Mouse (Mus musculus) spleen, adult 12 weeks (tissue): Measurements from ENCODE around the gene Mzf1.
A peak's percentile ranks its signal among the peaks of the same experiment; 100 is the strongest.
"Not testable (repeated sequence)": the region's sequence is repeated elsewhere in the genome, so short reads cannot be mapped to it uniquely, and the experiment has no call there.

Experiments used
- DNase-seq: peaks from one replicate; pipeline ENCODE4 v3.0.0; 2022; ENCODE audit warnings: low spot score

Gene Mzf1

DNA sequence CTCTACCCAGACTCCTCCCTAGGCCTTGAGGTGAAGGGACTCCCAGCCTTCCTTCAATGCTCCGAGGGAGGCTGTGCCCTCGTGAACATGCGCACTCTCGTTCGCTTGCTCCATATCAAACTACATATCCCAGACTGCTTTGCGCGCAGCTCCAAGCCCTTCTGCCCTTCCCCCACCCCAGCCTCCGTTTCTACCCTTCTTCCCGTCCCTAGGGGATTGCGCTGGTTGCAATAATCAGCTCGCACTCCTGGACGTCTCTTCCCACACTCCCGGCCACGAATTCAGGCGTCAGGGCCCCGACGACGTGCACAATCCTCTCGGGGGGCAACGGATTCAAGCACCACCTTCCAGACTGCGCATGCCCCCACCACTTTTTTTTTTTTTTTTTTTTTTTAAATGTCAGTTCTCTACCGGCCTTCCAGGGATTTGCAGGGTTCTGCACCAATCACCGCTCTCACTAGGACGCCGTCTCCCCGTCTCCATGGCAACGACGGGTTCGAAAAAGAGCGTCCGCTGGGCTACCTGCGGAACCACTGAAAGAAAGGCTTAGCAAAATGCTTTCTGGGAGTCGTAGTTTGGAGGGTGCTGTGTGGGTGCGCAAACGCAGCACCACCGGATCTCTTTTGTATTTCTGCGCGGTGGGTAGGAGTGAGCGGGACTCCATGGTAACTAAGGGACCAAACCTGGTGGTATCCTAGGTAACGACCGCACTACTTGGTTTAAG, at the start of gene Mzf1:
Gene Mzf1, minus strand, starts transcription at position 478 of the 724 bp plus-strand sequence.
- peak; percentile 78 for DNase-seq

DNA sequence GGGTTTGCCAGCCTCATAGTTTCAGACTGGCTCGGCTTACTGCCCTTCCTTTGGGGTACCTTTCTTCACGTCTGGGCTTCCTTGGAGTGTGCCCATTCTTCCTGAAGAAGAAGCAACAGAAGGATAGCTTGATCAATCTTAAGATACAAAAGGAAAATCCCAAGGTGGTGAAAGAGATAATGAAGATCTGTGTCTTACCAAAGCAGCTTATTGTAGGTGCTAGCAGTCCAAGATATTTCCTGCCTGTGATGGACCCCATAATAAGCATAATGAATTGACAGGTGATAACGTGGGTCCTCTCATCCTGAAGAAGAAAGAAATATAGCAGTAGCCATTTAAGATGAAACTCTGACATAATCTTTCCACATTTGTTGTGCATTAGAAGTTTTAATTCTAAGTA, 40.5 kb upstream of the Mzf1 start, which contains the start of gene Vmn1r85:
Gene Vmn1r85, minus strand, starts transcription at position 101 of the 400 bp plus-strand sequence.
- DNase-seq: no peak

DNA sequence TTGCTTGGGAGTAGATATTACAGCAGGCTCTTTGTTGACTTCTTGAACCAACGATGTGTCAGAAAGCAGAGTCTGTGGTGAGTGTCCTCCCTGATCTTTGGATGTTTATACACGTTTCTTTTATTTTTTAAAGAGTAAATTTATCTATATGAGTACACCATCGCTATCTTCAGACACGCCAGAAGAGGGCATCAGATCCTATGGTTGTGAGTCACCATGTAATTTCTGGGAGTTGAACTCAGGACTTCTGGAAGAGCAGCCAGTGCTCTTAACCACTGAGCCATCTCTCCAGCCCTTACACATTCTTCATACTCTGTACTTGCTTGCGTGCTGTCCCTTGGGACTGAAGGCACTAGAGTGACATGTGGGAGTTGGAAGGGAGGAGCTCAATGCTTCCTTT, 17.7 kb upstream of the Mzf1 start:
- DNase-seq: no peak

DNA sequence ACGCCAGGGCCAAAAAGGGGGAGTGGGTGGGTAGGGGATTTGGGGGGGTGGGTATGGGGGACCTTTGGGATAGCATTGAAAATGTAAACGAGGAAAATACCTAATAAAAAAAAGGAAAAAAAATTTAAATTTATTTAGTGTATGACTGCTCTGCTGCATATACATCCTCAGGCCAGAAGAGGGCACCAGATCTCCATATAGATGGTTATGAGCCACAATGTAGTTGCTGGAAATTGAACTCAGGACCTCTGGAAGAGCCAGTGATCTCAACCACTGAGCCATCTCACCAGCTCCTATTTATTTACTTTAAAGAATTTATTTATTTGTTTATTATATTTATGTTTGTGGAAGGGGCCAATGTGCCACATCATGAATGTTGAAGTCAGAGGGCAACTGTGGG, 8.8 kb upstream of the Mzf1 start:
- not testable (repeated sequence) for DNase-seq

DNA sequence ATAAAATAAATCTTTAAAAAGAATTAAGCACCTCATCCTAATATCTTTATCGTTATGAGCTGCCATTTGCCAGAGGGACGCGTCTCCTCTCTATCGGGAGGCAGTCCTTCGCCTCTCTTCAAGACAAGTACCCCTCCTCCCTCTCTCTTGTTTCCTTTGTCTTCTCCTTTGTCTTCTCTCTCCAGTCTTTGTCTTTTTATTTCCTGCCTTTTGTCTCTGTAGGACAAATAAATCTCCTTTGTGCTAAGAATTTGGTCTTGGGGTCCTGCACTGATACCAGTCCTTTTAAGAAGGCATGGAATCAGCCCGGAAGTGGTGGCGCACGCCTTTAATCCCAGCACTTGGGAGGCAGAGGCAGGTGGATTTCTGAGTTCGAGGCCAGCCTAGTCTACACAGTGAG, 5.0 kb upstream of the Mzf1 start:
- no peak for DNase-seq

DNA sequence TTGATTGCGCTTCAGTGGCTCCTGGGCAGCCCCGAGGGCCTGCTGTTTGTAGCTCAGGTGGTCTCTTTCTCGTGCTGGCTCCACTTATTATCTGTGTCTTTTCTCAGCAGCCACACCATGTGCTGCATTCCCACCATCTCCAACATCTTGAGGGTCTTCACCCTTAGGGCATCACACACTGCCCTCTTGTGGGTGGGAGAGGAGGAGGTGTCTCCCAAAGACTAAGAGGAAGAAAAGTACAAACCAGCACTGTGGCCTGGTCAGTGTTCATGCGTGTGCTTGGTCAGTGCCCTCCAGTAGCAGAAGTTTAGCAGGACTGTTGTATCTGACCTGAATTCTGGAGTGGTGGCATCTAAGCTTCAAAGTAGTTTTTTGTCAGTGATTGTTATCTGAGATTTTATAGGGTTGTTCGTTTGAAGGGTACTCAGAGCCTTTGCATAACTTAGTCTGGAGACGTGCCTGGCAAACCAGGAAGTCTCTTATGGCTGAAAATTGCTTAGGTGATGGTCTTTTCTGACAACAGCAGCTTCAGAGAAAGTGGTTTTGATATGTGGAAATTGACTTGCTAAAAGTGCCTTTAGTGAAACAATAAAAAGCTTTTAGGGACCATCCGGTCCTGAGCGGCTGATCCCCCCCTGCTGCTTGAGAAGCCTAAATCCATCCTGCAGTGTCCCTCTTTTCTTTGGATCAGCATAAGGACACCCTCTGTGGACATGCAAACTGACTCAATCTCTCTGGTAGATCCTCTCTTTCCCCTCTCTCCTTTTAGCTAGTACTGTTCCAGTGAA, 2.5 kb upstream of the Mzf1 start:
- no peak for DNase-seq

DNA sequence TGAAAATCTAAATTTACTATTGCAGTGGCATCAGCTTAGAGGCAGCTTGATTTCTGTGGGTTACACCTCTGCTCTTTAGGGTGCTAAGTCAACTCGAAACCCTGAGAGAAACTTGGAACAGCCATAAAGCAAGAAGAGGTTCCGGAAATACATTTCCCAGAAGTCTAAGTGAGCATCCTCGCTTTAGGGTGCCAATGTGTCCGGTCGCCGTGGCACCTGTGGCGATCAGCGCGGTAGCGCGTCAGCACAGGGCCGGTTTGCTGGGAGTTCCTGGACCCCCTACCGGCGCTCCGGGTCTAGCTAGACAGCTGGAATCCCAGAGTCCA, 640 bp downstream of the Mzf1 start:
- DNase-seq: no peak

DNA sequence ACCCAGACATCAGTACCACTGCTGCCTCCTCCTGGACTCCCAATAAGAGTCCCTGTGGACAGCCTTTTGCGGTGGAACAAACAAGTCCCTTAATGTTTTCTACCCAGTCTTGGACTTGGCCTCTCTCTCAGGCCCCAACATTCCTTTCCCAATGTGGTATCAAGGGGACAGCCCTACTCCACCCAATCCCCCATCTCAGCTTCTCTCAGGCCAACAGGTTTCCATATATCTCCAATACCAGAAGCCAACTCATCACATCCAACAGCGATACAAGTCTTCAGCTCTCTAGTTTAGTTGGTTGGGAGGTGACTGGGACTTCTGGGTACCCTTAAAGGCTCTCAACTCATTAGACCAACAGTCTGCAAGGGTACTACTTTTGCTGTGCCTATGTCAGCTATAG, 1.1 kb downstream of the Mzf1 start:
- no peak for DNase-seq

DNA sequence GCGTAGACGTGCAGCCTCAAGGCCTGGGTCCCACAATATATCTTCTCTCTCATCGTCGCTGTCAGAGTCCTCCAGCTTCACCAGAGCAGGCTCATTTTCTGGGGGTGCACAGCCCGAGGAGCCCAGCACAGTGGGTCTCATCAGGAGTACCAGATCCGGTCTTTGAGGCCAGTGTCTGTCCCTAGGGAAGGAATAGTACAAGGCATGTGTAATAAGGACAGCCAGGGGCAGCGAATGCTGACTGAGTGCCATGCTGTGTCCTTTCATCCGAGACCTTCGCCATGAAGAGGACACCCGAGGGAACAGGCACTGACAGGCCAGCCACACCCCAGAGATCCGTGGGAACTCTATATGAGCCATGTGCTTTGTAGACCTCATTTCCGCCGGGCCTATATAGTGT, 1.6 kb downstream of the Mzf1 start:
- no peak for DNase-seq

DNA sequence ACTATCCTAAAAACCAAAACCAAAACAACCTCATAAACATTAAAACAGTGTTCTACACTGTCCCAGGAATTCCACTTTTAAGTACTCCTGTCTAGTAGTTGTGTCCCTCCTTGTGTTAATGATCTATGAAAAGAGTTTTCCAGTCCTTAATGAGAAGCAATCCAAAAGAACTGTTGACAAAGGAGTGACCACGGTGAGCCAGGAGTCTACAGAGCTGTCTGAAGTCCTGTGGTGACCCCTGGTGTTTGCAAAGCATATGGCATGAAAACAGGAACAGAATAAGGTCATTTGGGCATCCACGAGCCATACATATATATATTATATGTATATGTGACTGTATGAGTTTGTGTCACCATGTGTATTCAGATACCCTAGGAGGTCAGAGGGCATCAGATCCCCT, 8.5 kb downstream of the Mzf1 start:
- peak; percentile 32 for DNase-seq

DNA sequence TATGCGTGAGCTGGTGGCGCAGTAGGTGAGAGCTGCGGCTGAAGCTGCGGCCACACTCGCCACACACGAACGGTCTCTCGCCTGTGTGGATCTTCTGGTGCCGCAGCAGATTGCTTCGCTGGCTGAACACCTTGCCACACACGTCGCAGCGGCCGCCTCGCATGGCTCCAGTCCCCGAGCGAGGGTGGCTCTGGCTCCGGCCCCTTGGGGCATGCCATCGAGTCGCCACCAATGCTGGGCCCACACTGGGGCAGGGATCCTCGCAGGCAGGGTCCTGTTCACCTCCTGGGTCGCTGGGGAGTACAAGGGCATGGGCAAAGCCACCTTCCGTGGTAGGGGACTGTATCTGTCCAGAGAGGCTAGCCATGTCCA, 10.3 kb downstream of the Mzf1 start:
- no peak for DNase-seq

DNA sequence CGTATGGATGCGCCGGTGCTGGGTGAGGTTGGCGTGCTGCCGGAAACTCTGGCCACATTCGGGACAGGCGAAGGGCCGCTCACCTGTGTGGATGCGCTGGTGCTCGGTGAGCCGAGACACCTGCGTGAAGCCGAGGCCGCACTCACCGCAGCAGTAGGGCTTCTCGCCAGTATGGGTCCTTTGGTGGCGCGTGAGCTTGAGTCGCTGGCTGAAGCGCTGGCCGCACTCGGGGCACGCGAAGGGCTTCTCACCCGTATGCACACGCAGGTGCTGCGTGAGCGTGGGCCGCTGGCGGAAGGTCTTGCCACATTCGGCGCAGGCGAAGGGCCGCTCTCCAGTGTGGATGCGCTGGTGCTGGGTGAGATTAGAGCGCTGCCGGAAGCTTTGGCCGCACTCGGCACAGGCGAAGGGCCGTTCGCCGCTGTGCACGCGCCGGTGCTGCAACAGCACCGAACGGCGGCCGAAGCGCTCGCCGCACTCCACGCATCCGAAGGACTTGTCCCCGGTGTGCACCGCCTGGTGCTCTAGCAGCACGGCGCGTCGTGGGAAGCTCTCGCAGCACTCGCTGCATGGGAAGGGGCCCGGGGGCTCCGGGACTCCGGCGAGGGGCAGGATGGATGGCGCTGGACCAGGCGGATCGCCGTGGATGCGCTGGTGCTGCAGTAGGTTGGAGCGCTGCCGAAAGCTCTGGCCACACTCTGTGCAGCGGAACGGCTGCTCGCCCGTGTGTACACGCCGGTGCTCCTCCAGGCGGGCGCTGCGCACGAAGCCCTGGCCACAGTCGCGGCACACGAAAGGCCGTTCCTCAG, 10.9 kb downstream of the Mzf1 start:
- no peak for DNase-seq

DNA sequence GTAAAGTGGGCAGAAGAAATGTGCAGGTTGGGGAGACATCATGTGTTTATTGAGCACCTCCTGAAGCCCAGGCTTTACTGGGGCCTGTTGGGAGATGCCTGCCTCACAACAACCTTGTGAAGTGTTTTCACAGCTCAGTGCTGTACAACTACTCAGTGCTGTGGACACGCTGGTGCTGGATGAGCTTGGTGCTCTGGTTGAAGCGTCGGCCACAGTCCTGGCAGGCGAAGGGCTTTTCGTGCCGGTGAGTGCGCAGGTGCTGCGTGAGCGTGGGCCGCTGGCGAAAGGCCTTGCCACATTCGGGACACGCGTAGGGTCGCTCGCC, 11.5 kb downstream of the Mzf1 start:
- no peak for DNase-seq

DNA sequence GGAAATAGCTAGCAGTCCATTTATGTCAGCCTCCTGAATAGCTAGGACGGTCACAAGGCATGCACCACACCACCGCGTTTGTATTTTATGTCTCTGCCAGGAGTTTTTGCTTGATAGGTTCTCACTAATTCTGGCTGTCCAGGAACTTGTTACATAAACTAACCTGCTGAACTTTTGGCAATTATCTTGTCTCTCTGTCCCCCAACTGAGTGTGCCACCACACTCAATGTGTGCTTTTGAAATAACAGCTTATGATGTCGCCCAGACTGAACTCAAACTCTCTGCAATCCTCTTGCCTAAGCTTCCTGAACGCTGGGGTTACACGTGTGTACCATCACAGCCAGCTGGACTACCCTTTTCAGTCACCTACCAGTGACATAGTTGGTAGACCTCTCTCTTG, 12.1 kb downstream of the Mzf1 start:
- no peak for DNase-seq

DNA sequence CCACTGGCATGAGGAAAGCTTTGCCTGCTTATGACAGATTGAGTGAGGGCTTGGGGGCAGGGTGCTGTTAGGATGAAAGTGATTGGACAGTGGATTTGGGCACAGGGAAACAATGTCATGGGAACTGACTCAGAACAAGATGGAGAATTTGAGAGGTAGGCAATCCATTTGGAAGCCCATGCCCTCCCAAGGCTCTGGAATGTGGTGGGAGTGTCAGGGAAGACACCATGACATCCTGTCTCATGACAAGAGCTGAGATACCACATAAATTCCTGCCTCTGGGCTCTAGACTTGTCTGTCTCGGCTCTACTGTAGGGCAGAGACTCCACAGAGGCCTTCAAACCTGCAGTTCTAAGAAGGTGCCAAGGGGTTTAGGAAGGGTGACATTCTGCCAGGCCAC, 13.3 kb downstream of the Mzf1 start:
- DNase-seq: no peak

DNA sequence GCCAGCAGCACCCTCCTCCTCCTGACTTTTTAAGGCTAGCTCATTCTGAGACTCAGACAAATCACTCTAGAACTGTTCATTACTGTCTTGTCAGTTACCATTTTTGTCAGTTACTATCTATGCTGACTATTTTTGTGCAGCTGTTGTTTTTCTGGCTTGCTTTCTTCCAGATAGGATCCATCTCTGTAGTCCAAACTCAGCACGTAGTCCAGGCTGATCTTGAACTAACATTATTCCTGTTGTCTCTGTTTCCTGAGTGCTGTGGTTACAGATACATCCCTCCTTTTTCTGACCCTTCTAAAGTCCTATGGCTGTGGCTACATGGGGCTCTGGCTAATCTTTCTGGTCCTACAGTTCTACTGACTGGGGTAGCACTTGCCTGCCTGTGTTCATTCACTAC, 15.4 kb downstream of the Mzf1 start:
- no peak for DNase-seq

DNA sequence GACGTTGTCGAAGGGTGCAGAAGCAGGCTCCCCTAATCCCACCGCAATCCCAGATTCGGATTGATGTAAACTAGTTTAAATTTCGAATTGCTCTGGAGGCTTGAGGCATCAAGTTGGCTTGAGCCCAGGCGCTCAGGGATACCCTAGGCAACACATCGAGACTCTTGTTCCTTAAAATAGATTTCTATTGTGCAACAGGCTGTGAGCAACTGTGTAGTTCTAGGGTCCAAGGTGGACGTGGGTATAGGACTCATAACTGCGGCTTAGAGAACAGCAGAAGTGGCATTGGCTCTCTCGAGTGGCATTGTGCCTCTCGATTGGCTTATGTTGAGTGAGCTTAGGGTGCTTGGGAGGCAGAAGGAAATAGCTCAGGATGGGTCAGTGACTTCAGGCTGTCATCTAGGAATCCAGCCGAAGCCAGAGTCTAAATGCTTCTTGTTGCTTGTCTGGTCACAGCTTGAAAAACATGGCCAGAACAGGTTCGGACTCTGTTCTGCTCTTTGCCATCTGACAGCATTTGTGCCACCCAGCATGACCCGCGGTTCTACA, 15.9 kb downstream of the Mzf1 start:
- DNase-seq: no peak

DNA sequence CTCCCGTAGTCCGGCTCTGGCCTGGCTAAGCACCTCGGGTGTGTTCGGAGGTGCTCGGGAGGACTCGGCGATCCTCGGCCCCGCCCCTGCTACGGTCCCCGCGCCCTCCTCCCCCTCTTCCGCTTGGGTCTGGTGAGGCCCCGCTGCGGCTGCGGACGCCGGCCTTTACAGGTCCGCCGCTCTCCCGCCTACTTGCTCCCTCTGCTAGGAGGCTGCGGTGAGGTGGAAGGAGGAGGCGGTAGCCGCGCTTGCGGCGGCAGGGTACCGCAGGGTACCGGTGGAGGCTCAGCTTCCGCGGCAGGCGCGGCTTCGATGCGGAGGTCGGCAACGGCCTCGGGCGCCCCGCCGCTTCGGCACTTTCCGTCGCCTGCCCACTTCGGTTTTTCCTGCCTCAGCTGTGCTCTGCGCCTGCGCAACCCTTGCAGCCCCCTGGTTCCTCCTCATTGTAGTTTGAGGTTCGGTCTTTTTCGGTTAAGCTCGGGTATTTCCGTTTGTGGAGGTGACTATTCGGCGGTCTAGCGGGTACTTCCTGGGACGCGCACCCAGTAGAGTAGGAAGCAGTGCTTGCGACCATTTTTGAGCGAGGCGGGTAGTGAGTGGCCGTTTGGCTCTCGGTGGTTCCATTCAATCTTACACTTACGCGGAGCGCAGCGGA, 16.5 kb downstream of the Mzf1 start, which contains the start of gene Ube2m:
Gene Ube2m, minus strand, starts transcription at position 375 of the 655 bp plus-strand sequence.
- peak; percentile 96 for DNase-seq

DNA sequence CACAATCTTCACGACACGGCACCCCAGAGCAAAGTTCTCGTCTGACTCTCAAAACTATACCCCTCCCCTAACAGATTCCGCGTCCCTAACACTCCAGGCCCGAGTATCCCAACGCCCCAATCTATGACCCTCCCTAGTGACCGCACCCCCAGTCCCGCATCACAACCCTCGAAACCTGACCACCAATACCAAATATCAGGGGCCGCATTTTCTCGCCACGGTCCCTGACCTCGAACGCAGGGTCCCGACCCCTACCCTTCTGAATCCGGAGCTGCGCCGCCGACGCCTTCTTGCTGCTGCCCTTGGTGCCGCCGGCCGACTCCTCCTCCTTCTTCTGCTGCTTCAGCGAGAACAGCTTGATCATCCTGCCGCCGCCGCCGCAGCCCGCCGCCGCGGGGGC, 17.2 kb downstream of the Mzf1 start:
- DNase-seq: no peak

DNA sequence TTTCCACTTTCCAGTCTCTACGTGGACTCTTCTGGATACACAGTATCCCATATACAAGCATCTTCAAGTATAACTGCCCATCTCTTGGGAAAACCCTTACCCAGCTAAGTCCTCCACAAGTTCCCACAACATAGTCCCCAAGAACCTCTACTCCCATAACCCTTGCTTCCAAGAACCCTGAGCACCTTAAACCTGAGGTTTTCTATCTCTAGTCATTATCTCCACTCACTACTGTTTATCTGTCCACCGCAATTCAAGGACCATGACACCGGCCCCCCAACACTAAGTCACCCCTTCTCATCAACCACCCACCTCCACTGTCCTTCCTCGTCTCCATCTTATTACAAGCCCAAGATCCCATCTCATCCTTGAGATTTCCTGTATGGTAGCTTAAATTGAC, 17.8 kb downstream of the Mzf1 start:
- no peak for DNase-seq

DNA sequence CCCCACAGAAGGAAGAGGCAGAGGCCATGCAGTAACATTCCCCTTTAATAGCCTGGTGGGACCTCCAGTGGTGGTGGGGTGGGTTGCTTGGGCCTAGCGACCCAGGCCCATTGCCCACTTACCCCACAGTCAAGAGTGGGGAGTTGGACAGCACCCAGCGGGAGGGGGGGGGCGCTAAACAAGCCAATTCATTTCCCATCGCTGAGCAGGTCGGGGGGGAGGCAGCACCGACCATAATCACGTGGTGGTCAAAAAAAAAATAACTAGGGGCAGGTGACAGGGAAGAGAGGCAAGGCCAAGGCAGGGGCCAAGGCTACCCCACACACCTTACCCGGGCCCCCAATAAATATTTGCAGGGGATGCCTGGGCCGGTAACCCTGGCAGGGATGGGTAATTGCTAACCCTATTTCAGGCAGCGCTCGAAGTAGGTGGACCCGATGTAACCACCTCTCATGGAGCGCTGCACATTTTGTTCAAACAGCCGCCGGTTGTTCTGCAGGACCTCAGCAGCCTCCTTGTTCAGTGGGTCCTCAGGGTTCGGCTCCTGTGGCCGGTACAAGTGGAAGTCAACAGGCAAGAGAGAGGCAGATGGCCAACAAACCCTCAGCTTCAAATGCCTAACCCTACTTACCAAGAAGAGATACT, 19.2 kb downstream of the Mzf1 start:
- no peak for DNase-seq
